Mouse (Mus musculus): ENCODE results near the gene Cfap298. TPM values are rescaled to one million over a fixed set of nuclear protein-coding genes. Genes with fewer than 3 reads are reported as not detected.

The Cfap298 gene
- total and polyA plus RNA-seq, 3 experiments = 68.5 to 117 TPM; not detected in 1

DNA sequence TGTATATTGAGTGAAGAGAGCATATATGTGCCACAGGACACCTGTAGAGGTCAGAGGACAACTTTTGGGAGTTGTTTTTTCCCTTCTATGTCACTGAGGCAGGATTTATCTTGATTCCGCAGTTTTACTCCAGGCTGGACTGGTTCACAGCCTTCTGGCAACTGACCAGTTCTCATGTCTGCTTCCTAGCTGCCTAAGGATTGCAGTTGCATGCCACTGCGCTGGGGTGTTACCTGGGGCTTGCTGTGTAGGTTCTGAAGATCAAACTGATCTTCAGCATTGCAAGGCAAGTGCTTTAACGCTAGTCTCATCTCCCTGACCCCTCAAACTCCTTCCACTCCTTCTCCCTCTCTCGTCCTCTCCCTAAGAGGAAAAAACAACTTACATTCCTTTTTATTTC lies 28.3 kb upstream of the Cfap298 start:
- Histone ChIP-seq H3K9ac (ENCODE audit: control insufficient read depth, low read depth, low read length, poor library complexity, severe bottlenecking) (no peak overlapping the region), H3K79me2 (ENCODE audit: control insufficient read depth, insufficient read depth, low read length, poor library complexity) (no peaks in the 10 kb centered on the region)

DNA sequence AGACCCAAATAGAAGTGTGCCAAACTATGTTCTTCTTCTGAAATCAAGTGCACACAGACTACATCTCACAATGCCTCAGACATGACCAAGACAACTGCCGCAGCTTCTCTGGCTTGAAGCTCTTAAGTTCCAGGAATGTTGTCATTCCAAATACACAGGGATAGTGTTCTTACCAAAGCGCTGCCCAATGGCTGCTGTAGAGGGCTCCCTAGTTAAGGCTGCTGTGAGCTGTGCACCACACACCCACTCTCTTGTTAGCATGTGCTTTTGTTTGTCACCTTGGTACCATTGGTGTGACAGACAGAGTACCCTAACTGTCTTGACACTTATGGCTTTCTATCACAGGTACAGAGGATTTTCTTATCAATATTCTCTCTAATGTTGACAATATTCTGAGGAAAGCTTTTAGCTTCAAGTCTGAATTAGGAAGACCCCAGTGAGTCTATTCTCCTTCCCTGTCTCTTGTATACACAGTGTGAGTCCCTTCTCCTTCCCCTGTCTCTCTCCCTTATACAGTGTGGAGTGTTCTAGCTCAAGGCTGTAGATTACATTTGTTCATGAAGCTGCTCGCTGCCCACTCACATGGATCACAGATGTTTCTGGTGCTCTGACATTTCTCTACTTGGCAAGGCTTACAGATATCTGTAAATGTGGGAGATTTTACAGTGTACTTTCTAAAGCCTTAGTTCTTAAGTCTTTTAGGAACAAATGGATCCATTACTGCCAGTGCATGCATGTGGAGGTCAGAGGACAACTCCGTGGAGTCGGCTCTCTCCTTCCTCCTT lies 23.6 kb upstream of the Cfap298 start:
- Histone ChIP-seq H3K9me3 (replicated peaks; ENCODE audit: insufficient read depth, low read length) (no peaks in the 10 kb centered on the region), H3K36me3 (ENCODE audit: control insufficient read depth in 1 of 2, insufficient read depth in 2 of 2, low read length in 2 of 2) (peaks cover 0 to 2% of the 10 kb centered on the region in 2 experiments; a peak in 2 of 4 replicates), H3K9ac (ENCODE audit: control insufficient read depth, low read depth, low read length, poor library complexity, severe bottlenecking) (no peak overlapping the region), H3K79me2 (ENCODE audit: control insufficient read depth, insufficient read depth, low read length, poor library complexity) (no peaks in the 10 kb centered on the region), H3K4me3 (ENCODE audit: control insufficient read depth in 1 of 2, insufficient read depth in 1 of 2, low read depth in 2 of 2, low read length in 2 of 2) (no peak overlapping the region), H3K4me1 (ENCODE audit: control insufficient read depth in 1 of 2, insufficient read depth in 2 of 2, low read length in 2 of 2) (no peaks in the 10 kb centered on the region), H3K27me3 (ENCODE audit: control insufficient read depth in 1 of 2, insufficient read depth in 2 of 2, low read length in 2 of 2) (no peaks in the 10 kb centered on the region), H3K27ac (ENCODE audit: control insufficient read depth, low read depth, low read length) (no peak overlapping the region)
- no peak for DNase-seq (ENCODE audit: low read depth, low spot score)
- no peak for TF ChIP-seq KAT2A (conservative IDR thresholded peaks at IDR 0.05; ENCODE audit: low read depth, low read length)

More for the DNA sequence above, 28.3 kb upstream of the Cfap298 start:
- Histone ChIP-seq H3K27ac (ENCODE audit: control insufficient read depth, low read depth, low read length) (no peak overlapping the region), H3K27me3 (ENCODE audit: control insufficient read depth in 1 of 2, insufficient read depth in 2 of 2, low read length in 2 of 2) (no peaks in the 10 kb centered on the region), H3K36me3 (ENCODE audit: control insufficient read depth in 1 of 2, insufficient read depth in 2 of 2, low read length in 2 of 2) (peaks cover 0 to 8% of the 10 kb centered on the region in 2 experiments; a peak in 2 of 4 replicates), H3K4me3 (ENCODE audit: control insufficient read depth in 1 of 2, insufficient read depth in 1 of 2, low read depth in 2 of 2, low read length in 2 of 2) (no peak overlapping the region), H3K9me3 (replicated peaks; ENCODE audit: insufficient read depth, low read length) (no peaks in the 10 kb centered on the region), H3K4me1 (ENCODE audit: control insufficient read depth in 1 of 2, insufficient read depth in 2 of 2, low read length in 2 of 2) (no peaks in the 10 kb centered on the region)
- TF ChIP-seq POLR2AphosphoS5 (IDR thresholded peaks at IDR 0.05; ENCODE audit: borderline replicate concordance, low read depth, low read length) (no peak), MAZ (IDR thresholded peaks at IDR 0.05; ENCODE audit: low read depth, low read length) (no peak), ZNF384 (IDR thresholded peaks at IDR 0.05; ENCODE audit: low read depth, low read length) (no peak), TBP (IDR thresholded peaks at IDR 0.05; ENCODE audit: low read depth, low read length) (no peak), ELF1 (IDR thresholded peaks at IDR 0.05; ENCODE audit: low read depth, low read length) (no peak), MAX (IDR thresholded peaks at IDR 0.05; ENCODE audit: low read length) (no peak), SIN3A (IDR thresholded peaks at IDR 0.05; ENCODE audit: low read length) (no peak), MYC (IDR thresholded peaks at IDR 0.05; ENCODE audit: low read depth, low read length) (no peak), MAFK (IDR thresholded peaks at IDR 0.05; ENCODE audit: borderline replicate concordance, low read depth, low read length) (no peak), EP300 (IDR thresholded peaks at IDR 0.05; ENCODE audit: low read depth in 1 of 2, low read length in 2 of 2) (no peak), USF2 (IDR thresholded peaks at IDR 0.05; ENCODE audit: borderline replicate concordance in 1 of 2, insufficient read depth in 1 of 2, low read depth in 1 of 2, low read length in 2 of 2) (no peak), TCF12 (IDR thresholded peaks at IDR 0.05; ENCODE audit: low read depth, low read length) (no peak), NELFE (IDR thresholded peaks at IDR 0.05; ENCODE audit: low read depth, low read length) (no peak), MYB (IDR thresholded peaks at IDR 0.05; ENCODE audit: low read depth, low read length) (no peak)
- no peak for DNase-seq (ENCODE audit: low read depth, low spot score)

All from MEL (cell line).